Mouse (Mus musculus) telencephalon, adult 2 months (tissue): ENCODE measurements at regions not wholly inside any gene's neighbourhood (a gene's known extent, or its start where the extent isn't known, plus 50 kb on each side); places are given as distances from the start of the nearest gene placed in this dataset.

Experiments
- DNase-seq: peaks from one replicate; pipeline ENCODE4 v3.0.0-alpha.2; 2011; ENCODE audit warnings: low read depth, low spot score

DNA sequence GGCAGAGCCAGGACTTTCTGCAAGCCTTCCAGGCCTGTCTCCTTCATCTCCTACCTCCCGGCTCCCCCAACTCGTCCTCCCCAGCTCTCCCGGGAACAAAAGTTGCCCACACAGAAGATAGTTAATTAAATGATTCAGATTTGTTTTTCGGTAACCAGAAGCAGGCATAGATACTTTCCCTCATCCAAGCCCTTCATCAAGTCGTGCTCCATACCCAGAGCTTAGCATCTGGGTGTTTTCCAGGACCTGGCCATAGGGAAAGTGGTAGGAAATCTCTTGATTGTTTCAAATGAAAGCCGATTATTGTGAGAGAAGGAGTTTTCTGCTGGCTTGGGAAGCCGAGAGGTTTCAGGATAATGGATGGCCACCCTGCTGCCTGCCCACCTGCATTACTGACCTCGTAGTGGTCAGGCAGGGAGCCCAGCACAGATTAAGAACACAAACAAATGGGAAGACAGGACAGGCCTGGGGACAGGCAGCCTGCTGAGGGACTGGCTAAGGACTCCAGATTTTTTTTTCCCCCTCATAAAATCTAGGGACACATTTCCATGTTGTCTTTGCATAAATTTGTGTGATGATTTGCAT is 142.2 kb upstream of the Cadm1 start:
- DNase-seq, result no peak

- no peak for DNase-seq
These were observed 140.1 kb upstream of the Cadm1 start for GRCm38 (mm10) chr9:47389901-47390300.

GRCm38 (mm10) chr9:47391669-47392068 is 138.3 kb upstream of the Cadm1 start:
- DNase-seq, result no peak

- DNase-seq, result no peak
These were observed 130.4 kb upstream of the Cadm1 start for GRCm38 (mm10) chr9:47399598-47399997.

- DNase-seq, result no peak
These were observed 129.7 kb upstream of the Cadm1 start for GRCm38 (mm10) chr9:47400117-47400823.

GRCm38 (mm10) chr9:47401511-47401910 is 128.5 kb upstream of the Cadm1 start:
- DNase-seq, result no peak

- no peak for DNase-seq
These were observed 126.7 kb upstream of the Cadm1 start for GRCm38 (mm10) chr9:47403317-47403716.

GRCm38 (mm10) chr9:47404821-47405220 is 125.2 kb upstream of the Cadm1 start:
- no peak for DNase-seq

DNA sequence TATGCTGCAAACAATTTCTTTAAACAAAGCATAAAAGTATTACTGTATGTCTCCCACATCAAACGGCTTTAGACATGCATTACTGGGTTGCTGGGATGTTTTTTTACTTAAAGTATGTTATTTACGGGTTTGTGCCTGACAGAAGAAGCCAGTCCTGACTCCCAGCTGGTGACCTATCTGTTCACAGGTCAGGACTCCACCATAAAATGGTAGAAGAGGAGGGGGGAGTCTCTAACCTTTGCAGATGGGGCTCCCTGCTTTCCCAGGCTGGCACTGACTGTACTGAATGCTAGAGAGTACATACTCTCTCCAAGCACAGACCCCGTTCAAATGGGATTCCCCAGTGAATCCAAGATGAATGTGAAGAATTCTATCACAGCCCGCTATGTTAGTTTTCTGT is 124.4 kb upstream of the Cadm1 start:
- no peak for DNase-seq

DNA sequence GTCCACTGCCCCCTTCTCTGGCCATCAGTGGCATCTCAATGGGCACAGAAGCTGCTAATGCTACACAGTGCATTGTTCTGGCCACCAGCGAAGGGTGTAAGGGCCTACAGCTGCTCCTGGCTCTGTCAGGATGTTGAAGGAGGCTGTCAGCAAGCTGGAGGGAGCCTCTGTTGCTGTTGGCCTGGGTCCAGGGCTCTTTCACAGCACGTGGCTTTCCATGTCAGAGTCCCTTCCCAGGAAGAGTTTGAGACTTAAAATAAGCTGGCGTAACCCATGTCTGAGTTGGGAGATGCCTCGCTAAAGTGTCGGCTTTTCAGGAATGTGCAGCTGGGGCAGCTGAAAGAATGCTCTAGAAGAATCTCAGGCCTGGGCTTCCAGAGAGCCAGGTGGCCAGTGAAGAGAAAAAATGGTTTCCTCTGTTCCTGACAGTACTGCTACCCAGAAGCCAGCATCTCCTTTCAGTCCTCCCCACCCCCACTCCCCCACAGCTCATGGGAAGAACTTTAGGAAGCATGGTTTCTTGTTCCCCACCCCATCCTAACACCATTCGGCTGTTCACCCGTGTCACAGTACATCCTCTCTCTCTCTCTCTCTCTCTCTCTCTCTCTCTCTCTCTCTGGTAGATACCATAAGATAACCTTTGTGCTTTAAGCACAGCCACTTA is 122.8 kb upstream of the Cadm1 start:
- no peak for DNase-seq

DNA sequence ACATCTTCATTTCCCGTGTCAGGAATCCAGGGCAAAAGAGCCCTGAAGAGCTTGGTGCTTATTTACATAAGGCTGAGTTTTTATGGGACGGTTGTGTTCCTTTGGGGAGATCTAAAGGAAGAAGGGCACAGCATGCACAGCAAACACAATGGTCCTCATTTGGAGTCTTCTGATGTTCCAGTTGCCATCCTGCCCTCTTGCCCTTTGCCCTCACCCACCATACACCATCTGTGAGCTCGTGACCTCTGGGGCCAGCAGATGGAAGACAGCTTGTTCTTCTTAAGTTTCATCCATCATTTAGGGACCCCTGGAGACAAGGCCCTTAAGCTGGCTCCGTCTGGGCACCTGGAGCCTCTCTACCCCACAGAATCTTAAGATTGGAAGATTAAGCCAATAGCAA is 121.9 kb upstream of the Cadm1 start:
- no peak for DNase-seq

DNA sequence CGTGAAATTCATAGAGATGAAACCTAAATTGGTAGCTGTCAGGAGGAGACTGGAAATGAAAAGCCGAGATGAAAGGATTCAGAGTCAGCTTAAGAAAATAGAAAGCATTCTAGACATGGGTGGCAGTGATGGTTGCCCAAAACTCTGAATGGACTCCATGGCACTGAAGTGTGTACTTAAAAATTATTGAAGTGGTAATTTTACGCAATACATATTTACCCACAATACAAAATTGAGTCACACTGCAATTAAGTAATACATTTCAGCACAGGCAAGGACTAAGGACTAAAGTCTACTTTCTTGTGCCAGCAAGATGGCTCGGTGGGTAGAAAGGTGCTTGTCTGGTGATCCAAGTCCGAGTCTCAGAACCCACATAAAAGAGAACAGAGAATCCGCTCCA is 120.4 kb upstream of the Cadm1 start:
- no peak for DNase-seq

DNA sequence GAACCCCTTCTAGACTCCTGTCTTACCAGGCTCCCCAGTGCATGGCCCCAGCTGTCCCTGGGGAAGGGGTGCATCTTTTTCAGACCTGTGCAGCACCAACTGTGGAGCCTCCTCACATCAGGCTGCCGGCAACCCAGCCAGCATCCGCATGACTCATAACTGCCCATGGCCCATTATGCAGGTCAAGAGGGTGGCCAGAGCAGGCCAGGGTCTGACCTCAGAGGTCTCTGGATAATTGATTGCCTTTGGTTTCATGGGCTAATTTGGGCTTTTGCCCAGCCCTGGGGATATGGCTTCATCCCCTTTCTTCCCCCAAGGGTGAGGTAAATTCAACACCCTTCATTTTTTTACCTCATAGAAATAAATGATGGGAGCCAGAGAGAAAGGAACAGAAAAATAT is 117.2 kb upstream of the Cadm1 start:
- DNase-seq, result no peak

GRCm38 (mm10) chr9:47414350-47414988 is 115.5 kb upstream of the Cadm1 start:
- DNase-seq, result no peak

DNA sequence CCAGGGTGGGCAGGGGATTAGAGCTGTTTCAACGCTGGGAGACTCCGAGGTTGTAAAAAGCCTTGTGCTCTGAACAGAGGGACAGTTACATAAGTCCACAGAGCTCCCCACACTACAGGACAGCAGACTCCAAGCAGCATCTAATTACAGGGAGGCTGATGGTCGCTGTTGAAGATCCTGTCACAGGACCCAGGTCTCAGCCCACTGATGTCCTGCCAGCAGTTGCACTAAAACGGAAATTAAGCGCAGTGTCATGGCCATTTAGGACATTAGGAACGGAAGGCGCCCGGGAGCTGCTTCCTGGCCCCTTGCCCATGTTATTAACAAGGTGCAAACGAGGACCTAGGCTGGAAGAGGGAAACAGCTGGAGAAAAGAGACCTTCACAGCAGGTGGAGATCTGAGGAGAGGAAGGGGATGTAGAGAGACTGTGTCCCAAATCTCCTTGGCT is 107.8 kb upstream of the Cadm1 start:
- no peak for DNase-seq

GRCm38 (mm10) chr9:47422741-47423461 is 107.1 kb upstream of the Cadm1 start:
- no peak for DNase-seq

DNA sequence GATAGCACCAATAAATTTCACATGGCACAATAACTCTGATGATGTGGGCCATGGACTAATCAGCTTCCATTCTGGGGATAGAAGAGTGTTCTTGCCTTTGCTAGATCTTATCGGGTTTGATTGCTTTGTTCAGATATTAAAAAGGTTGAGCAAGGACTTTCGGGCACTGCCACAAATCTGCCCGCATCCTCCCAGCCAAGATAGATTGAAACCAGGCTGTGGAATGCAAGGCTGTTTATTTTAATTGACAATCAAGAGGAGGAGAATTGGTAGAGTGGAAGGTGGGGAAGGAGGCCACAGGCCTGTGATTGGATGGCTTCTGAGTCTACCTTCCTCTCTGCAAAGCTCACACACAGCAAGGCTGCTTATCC is 106.5 kb upstream of the Cadm1 start:
- no peak for DNase-seq

DNA sequence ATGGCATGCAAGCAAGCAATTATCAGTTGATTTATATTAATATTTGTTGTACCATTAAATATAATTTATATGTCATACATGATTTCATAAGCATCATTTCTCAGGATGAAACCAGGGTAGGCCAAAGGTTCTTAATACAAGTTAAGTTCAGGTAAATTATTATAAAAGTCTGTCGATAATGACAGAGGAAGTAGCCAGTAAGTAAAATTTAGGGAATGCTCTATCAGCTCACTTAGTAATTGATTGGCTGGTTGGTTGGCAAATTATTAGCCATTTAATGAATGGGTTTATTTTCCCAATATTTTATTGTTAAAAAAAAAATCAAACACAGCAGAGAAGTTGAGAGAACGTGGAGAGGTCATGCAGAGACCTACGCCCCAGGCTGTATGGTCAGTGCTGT is 105.8 kb upstream of the Cadm1 start:
- no peak for DNase-seq

DNA sequence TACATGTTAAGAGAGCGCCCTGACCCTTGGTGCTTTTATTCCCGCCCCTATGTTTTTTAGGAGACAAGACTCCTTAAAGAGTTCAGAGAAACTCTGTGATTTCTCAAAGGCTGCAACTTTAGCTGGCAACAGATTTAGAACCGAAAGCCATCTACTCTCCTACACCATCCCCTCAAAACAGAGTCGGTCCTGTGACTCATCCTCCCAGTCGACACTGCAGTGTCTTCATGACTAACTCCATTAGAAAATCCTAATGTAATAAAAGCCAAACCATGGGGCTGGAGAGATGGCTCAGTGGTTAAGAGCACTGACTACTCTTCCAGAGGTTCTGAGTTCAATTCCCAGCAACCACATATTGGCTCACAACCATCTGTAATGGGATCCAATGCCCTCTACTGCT is 103.3 kb upstream of the Cadm1 start:
- DNase-seq, result no peak

GRCm38 (mm10) chr9:47428710-47429341 is 101.1 kb upstream of the Cadm1 start:
- no peak for DNase-seq

DNA sequence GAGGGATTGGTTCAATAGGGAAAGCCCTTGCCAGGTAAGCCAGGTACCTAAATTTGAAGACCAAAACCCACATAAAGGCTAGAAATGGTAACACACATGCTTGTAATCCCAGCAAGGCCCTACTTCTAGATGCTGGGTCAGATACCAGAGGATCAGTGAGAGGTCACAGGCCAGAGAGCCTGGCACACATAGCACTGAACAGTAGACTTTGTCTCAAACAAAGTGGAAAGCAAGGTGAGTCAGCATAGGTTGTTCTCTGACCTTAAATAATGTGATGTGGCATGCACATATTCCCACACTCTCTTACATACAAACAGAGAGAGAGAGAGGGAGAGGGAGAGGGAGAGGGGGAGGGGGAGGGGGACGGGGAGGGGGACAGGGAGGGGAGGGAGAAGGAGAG is 100.3 kb upstream of the Cadm1 start:
- no peak for DNase-seq

DNA sequence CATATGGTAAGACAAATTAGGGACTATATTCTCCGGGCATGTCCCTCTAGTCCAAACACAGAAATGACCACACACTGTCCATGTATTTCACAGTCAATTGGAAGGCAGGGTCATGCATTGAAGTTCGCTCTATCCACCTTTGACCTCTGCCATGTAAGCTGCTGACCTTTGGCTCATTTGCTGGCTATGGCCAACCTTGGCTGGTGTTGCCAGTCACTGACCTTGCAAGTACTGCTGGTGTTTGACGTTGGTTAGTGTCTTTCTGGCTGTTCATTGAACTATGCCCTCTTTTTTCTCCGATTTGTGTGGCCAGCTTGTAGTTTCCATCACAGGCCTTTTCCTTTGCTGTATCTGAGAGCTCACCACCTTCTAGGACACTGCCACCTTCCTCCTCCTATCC is 97.3 kb upstream of the Cadm1 start:
- DNase-seq, result no peak
